Mouse (Mus musculus): ENCODE data around the gene Kcnab1. TPM values are rescaled to one million over a fixed set of nuclear protein-coding genes. Genes with fewer than 3 reads are reported as not detected.

Gene Kcnab1
- polyA plus RNA-seq, 1 experiment from 2014 or later = 3.8 TPM

GRCm38 (mm10) chr3:65365921-65366710 lies 256.9 kb downstream of the Kcnab1 start:
- H3K4me1 ChIP-seq (ENCODE audit: control insufficient read depth, insufficient read depth, low read length) = no peaks in the 10 kb centered on the region
- no peaks in the 10 kb centered on the region; the same call in 1 of the 2 replicates for H3K36me3 ChIP-seq (ENCODE audit: control insufficient read depth, insufficient read depth, low read length)
- no peak overlapping the region for H3K9ac ChIP-seq (ENCODE audit: low read length)
- H3K27ac ChIP-seq (ENCODE audit: low read length) = no peak overlapping the region
- H3K9me3 ChIP-seq (replicated peaks; ENCODE audit: control insufficient read depth, low read length) = no peaks in the 10 kb centered on the region
- ATAC-seq (ENCODE audit: insufficient read depth, low FRiP score) = no peak
- no peaks in the 10 kb centered on the region for H3K27me3 ChIP-seq (ENCODE audit: control insufficient read depth, insufficient read depth, low read length)
- no peak overlapping the region for H3K4me3 ChIP-seq (replicated peaks; ENCODE audit: low read length)
- no peak overlapping the region for H3K4me2 ChIP-seq (ENCODE audit: low read depth, low read length)
- 81% methylated on average over 10 of the region's 10 CpGs for WGBS

GRCm38 (mm10) chr3:65367944-65368343 lies 258.8 kb downstream of the Kcnab1 start:
- no peaks in the 10 kb centered on the region for H3K9me3 ChIP-seq (replicated peaks; ENCODE audit: control insufficient read depth, low read length)
- no peak overlapping the region for H3K4me2 ChIP-seq (ENCODE audit: low read depth, low read length)
- no peaks in the 10 kb centered on the region for H3K27me3 ChIP-seq (ENCODE audit: control insufficient read depth, insufficient read depth, low read length)
- 72% methylated on average over 4 of the region's 4 CpGs for WGBS
- H3K27ac ChIP-seq (ENCODE audit: low read length) = no peak overlapping the region
- no peak overlapping the region for H3K4me3 ChIP-seq (replicated peaks; ENCODE audit: low read length)
- H3K9ac ChIP-seq (ENCODE audit: low read length) = no peak overlapping the region
- ATAC-seq (ENCODE audit: insufficient read depth, low FRiP score) = no peak
- no peaks in the 10 kb centered on the region for H3K4me1 ChIP-seq (ENCODE audit: control insufficient read depth, insufficient read depth, low read length)
- no peaks in the 10 kb centered on the region; the same call in 1 of the 2 replicates for H3K36me3 ChIP-seq (ENCODE audit: control insufficient read depth, insufficient read depth, low read length)

GRCm38 (mm10) chr3:65372552-65372951 lies 263.4 kb downstream of the Kcnab1 start:
- H3K4me3 ChIP-seq (replicated peaks; ENCODE audit: low read length) = no peak overlapping the region
- WGBS = 89% methylated on average over 4 of the region's 4 CpGs
- no peak overlapping the region for H3K27ac ChIP-seq (ENCODE audit: low read length)
- H3K4me2 ChIP-seq (ENCODE audit: low read depth, low read length) = no peak overlapping the region
- H3K9ac ChIP-seq (ENCODE audit: low read length) = no peak overlapping the region
- no peaks in the 10 kb centered on the region for H3K9me3 ChIP-seq (replicated peaks; ENCODE audit: control insufficient read depth, low read length)
- H3K4me1 ChIP-seq (ENCODE audit: control insufficient read depth, insufficient read depth, low read length) = no peaks in the 10 kb centered on the region
- no peak for ATAC-seq (ENCODE audit: insufficient read depth, low FRiP score)
- no peaks in the 10 kb centered on the region for H3K27me3 ChIP-seq (ENCODE audit: control insufficient read depth, insufficient read depth, low read length)
- H3K36me3 ChIP-seq (ENCODE audit: control insufficient read depth, insufficient read depth, low read length) = no peaks in the 10 kb centered on the region; the same call in 1 of the 2 replicates

DNA sequence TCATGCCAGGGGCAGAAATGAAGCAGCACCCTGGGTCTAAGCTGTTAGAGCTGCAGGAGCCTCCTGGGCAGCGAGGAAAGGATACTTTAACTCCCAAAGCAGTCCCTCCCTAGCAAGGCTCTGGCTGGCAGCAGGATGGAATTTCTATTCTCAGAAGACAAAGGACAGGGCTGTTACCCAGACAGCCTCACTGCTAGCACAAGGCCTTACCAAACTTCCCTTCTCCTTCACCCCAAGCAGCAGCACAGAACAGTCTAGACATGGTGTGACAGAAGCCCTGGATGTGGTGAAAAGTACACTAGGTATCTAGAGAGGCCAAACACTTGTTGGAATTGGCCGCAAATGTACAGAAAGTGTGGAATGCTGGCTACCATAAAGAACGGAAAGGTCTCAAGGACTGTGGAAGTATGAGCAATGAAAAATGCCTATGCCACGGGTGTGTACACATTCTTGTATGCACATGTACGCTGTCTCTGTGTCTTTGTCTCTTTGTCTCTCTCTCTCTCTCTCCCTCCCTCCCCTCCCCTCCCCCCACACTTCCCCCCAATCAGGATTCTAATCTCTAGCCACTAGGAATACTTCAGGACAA lies 264.5 kb downstream of the Kcnab1 start:
- Histone ChIP-seq H3K4me3 (replicated peaks; ENCODE audit: low read length) (no peak overlapping the region), H3K9me3 (replicated peaks; ENCODE audit: control insufficient read depth, low read length) (no peaks in the 10 kb centered on the region), H3K27ac (ENCODE audit: low read length) (no peak overlapping the region), H3K4me2 (ENCODE audit: low read depth, low read length) (no peak overlapping the region), H3K4me1 (ENCODE audit: control insufficient read depth, insufficient read depth, low read length) (no peaks in the 10 kb centered on the region), H3K36me3 (ENCODE audit: control insufficient read depth, insufficient read depth, low read length) (peaks cover under 1% of the 10 kb centered on the region), H3K9ac (ENCODE audit: low read length) (no peak overlapping the region), H3K27me3 (ENCODE audit: control insufficient read depth, insufficient read depth, low read length) (no peaks in the 10 kb centered on the region)
- ATAC-seq (ENCODE audit: insufficient read depth, low FRiP score) = no peak
- WGBS = 76% methylated on average over 5 of the region's 5 CpGs

DNA sequence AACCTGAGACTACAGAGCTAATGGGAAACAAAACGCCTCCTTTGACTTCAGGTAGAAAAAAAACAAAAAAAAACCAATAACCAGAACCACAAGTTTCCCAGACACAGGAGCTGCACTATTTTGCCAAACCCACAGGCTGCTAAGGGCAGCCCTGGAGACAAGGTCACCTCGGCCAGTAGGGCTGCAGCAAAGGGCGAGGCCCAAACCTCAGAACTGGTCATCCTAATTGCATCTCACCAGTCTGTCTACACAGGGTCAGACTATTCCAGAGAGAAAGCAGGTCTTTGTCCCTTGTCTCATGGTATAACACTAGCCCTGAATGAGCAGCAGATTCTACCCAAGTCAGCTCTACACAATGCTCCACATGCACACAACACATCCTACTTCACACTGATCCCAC lies 265.5 kb downstream of the Kcnab1 start:
- Histone ChIP-seq H3K4me1 (ENCODE audit: control insufficient read depth, insufficient read depth, low read length) (no peaks in the 10 kb centered on the region), H3K9ac (ENCODE audit: low read length) (no peak overlapping the region), H3K36me3 (ENCODE audit: control insufficient read depth, insufficient read depth, low read length) (peaks cover 5% of the 10 kb centered on the region), H3K4me3 (replicated peaks; ENCODE audit: low read length) (no peak overlapping the region), H3K27ac (ENCODE audit: low read length) (no peak overlapping the region), H3K9me3 (replicated peaks; ENCODE audit: control insufficient read depth, low read length) (no peaks in the 10 kb centered on the region), H3K4me2 (ENCODE audit: low read depth, low read length) (no peak overlapping the region), H3K27me3 (ENCODE audit: control insufficient read depth, insufficient read depth, low read length) (no peaks in the 10 kb centered on the region)
- 81% methylated on average over 3 of the region's 3 CpGs for WGBS
- no peak for ATAC-seq (ENCODE audit: insufficient read depth, low FRiP score)

DNA sequence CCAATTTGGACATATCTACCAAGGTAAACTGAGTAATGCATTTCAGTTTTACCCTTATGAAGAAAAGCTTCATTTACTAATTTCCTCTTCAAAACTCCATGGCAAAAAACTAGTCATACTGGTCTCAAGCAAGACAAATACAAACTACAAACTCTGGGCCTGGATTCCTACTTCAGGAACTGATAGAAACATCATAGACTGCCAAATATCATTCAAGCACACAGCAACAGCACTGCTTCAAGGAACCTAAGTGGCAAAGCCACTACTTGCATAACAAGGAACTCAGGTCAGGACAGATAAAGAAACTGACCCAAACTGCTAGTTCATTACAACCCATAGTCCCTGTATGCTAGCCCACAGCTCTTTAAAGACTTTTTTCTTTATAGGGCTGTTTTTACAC lies 269.5 kb downstream of the Kcnab1 start:
- Histone ChIP-seq H3K9me3 (replicated peaks; ENCODE audit: control insufficient read depth, low read length) (no peaks in the 10 kb centered on the region), H3K4me2 (ENCODE audit: low read depth, low read length) (no peak overlapping the region), H3K4me3 (replicated peaks; ENCODE audit: low read length) (no peak overlapping the region), H3K27me3 (ENCODE audit: control insufficient read depth, insufficient read depth, low read length) (no peaks in the 10 kb centered on the region), H3K9ac (ENCODE audit: low read length) (no peak overlapping the region), H3K4me1 (ENCODE audit: control insufficient read depth, insufficient read depth, low read length) (no peaks in the 10 kb centered on the region), H3K36me3 (ENCODE audit: control insufficient read depth, insufficient read depth, low read length) (peaks cover 17% of the 10 kb centered on the region), H3K27ac (ENCODE audit: low read length) (no peak overlapping the region)
- ATAC-seq (ENCODE audit: insufficient read depth, low FRiP score) = no peak

- Histone ChIP-seq H3K4me1 (ENCODE audit: control insufficient read depth, insufficient read depth, low read length) (no peaks in the 10 kb centered on the region), H3K9ac (ENCODE audit: low read length) (no peak overlapping the region), H3K4me3 (replicated peaks; ENCODE audit: low read length) (no peak overlapping the region), H3K27me3 (ENCODE audit: control insufficient read depth, insufficient read depth, low read length) (no peaks in the 10 kb centered on the region), H3K4me2 (ENCODE audit: low read depth, low read length) (no peak overlapping the region), H3K9me3 (replicated peaks; ENCODE audit: control insufficient read depth, low read length) (no peaks in the 10 kb centered on the region), H3K36me3 (ENCODE audit: control insufficient read depth, insufficient read depth, low read length) (peaks cover 21% of the 10 kb centered on the region), H3K27ac (ENCODE audit: low read length) (no peak overlapping the region)
- no peak for ATAC-seq (ENCODE audit: insufficient read depth, low FRiP score)
- WGBS = 70% methylated on average over 4 of the region's 4 CpGs
Measured at GRCm38 (mm10) chr3:65379884-65380539, 270.8 kb downstream of the Kcnab1 start.

DNA sequence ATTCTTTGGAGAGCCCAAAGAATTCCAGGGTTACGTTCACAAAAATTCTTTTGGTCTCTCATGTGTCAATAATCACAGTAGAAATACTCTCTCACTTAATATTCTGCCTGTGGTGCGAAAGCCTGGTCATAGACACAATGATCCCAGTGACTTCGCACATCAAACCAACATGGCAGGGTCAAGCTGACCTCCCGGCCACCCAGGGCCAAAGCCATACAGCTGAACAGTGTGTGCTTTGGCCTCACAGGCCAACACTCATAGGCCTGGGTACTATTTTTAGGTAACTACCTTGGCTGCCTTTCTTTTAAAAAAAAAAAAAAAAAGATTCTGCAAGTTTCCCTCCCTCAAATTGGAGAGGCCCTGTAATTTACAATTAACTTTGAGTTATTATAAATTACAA lies 271.9 kb downstream of the Kcnab1 start:
- ATAC-seq (ENCODE audit: insufficient read depth, low FRiP score) = no peak
- Histone ChIP-seq H3K27ac (ENCODE audit: low read length) (no peak overlapping the region), H3K9ac (ENCODE audit: low read length) (no peak overlapping the region), H3K4me1 (ENCODE audit: control insufficient read depth, insufficient read depth, low read length) (no peaks in the 10 kb centered on the region), H3K36me3 (ENCODE audit: control insufficient read depth, insufficient read depth, low read length) (peaks cover 27% of the 10 kb centered on the region), H3K4me3 (replicated peaks; ENCODE audit: low read length) (no peak overlapping the region), H3K4me2 (ENCODE audit: low read depth, low read length) (no peak overlapping the region), H3K27me3 (ENCODE audit: control insufficient read depth, insufficient read depth, low read length) (no peaks in the 10 kb centered on the region), H3K9me3 (replicated peaks; ENCODE audit: control insufficient read depth, low read length) (no peaks in the 10 kb centered on the region)
- 86% methylated on average over 4 of the region's 4 CpGs for WGBS

GRCm38 (mm10) chr3:65384431-65384830 lies 275.2 kb downstream of the Kcnab1 start:
- WGBS = 78% methylated on average over 3 of the region's 3 CpGs

More at GRCm38 (mm10) chr3:65384431-65384830, 275.2 kb downstream of the Kcnab1 start:
- Histone ChIP-seq H3K9ac (ENCODE audit: low read length) (no peak overlapping the region), H3K4me2 (ENCODE audit: low read depth, low read length) (no peak overlapping the region), H3K4me1 (ENCODE audit: control insufficient read depth, insufficient read depth, low read length) (no peaks in the 10 kb centered on the region), H3K4me3 (replicated peaks; ENCODE audit: low read length) (no peak overlapping the region), H3K27ac (ENCODE audit: low read length) (no peak overlapping the region), H3K9me3 (replicated peaks; ENCODE audit: control insufficient read depth, low read length) (no peaks in the 10 kb centered on the region), H3K36me3 (ENCODE audit: control insufficient read depth, insufficient read depth, low read length) (peaks cover 45% of the 10 kb centered on the region), H3K27me3 (ENCODE audit: control insufficient read depth, insufficient read depth, low read length) (no peaks in the 10 kb centered on the region)
- no peak for ATAC-seq (ENCODE audit: insufficient read depth, low FRiP score)

Measured in stomach, embryonic 16.5 days (tissue).